25 mouse cellular contexts compared by ENCODE assay signal in genomic region chr6:100517662-100518061, GRCm38 (mm10).
"Had no signal": no experiment of that assay in that cellular context is flagged by ENCODE, and none has a peak within 500 bp of the region (broad histone marks: within the 10 kb centered on the region; RNA-seq: fewer than 3 reads in every experiment).

No protein-coding gene starts in this region.

- H3K27ac ChIP-seq: heart, adult 2 months; heart, embryonic 13.5 days; heart, embryonic 15.5 days; hindbrain, embryonic 13.5 days; hindbrain, embryonic 15.5 days; hindbrain, postnatal 0 days; layer of hippocampus, adult 2 months; limb, embryonic 13.5 days; limb, embryonic 15.5 days; liver, embryonic 12.5 days; liver, embryonic 14.5 days had no signal

- H3K9ac ChIP-seq: heart, embryonic 13.5 days; heart, embryonic 15.5 days; hindbrain, embryonic 13.5 days; hindbrain, embryonic 15.5 days; limb, embryonic 13.5 days; limb, embryonic 15.5 days; liver, embryonic 12.5 days; liver, embryonic 14.5 days had no signal

- H3K4me1 ChIP-seq: liver, embryonic 12.5 days had no signal

- H3K36me3 ChIP-seq: heart, embryonic 13.5 days; heart, embryonic 15.5 days; hindbrain, embryonic 13.5 days; hindbrain, embryonic 15.5 days; limb, embryonic 13.5 days; limb, embryonic 15.5 days; liver, embryonic 12.5 days had no signal

- H3K9me3 ChIP-seq: heart, embryonic 13.5 days; heart, embryonic 15.5 days; hindbrain, embryonic 13.5 days; hindbrain, embryonic 15.5 days; limb, embryonic 13.5 days; limb, embryonic 15.5 days; liver, embryonic 12.5 days had no signal

- H3K4me3 ChIP-seq: heart, adult 2 months; heart, embryonic 13.5 days; heart, embryonic 15.5 days; hindbrain, embryonic 13.5 days; hindbrain, embryonic 15.5 days; layer of hippocampus, adult 2 months; limb, embryonic 13.5 days; limb, embryonic 15.5 days; liver, embryonic 12.5 days had no signal

- ATAC-seq: hindbrain, postnatal 0 days; intestine, postnatal 0 days; liver, embryonic 12.5 days had no signal

- DNase-seq: gastrocnemius, postnatal 14 days; gastrocnemius, postnatal 36 days; heart, adult 11 months; heart, adult 2 months; heart, postnatal 14 days; heart, postnatal 36 days; kidney, adult 18-20 months; kidney, adult 8-10 months; kidney, postnatal 10 days; kidney, postnatal 25 days; kidney, postnatal 4 days; left cerebral cortex, postnatal 4 days; lung, adult 18-20 months had no signal

- H3K4me2 ChIP-seq: heart, embryonic 11.5 days; heart, embryonic 13.5 days; heart, embryonic 15.5 days; hindbrain, embryonic 13.5 days; hindbrain, embryonic 15.5 days; limb, embryonic 13.5 days; limb, embryonic 15.5 days; liver, embryonic 12.5 days had no signal
